Mouse (Mus musculus): Measurements from ENCODE around the gene Mrps5. TPM values are rescaled to one million over a fixed set of nuclear protein-coding genes. Genes with fewer than 3 reads are reported as not detected.

The Mrps5 gene
- total and polyA plus RNA-seq, 3 experiments: 144 to 210 (median 188) TPM

GRCm38 (mm10) chr2:127612288-127612687, 25.3 kb downstream of the Mrps5 start:
- no peaks in the 10 kb centered on the region for H3K27me3 ChIP-seq (replicated peaks)
- H3K36me3 ChIP-seq (replicated peaks in 1 of 2; ENCODE audit: control insufficient read depth in 1 of 2, insufficient read depth in 1 of 2, low read length in 1 of 2): peaks cover 0 to 8% of the 10 kb centered on the region in 2 experiments
- no peak overlapping the region for H3K4me3 ChIP-seq (replicated peaks in 1 of 3; ENCODE audit: low read depth in 2 of 3, low read length in 2 of 3, poor library complexity in 1 of 3)
- H3K9ac ChIP-seq (ENCODE audit: insufficient read depth, low read depth): no peak overlapping the region
- TF ChIP-seq JUND (conservative IDR thresholded peaks at IDR 0.05; ENCODE audit: low read depth, low read length) (no peak), TCF12 (IDR thresholded peaks at IDR 0.05; ENCODE audit: low read depth, low read length) (no peak), IRF4 (IDR thresholded peaks at IDR 0.05; ENCODE audit: low read depth, low read length) (no peak), USF2 (conservative IDR thresholded peaks at IDR 0.05; ENCODE audit: low read depth, low read length) (no peak), MYC (IDR thresholded peaks at IDR 0.05; ENCODE audit: low read depth, low read length) (no peak), UBTF (IDR thresholded peaks at IDR 0.05; ENCODE audit: low read depth, low read length) (no peak), BHLHE40 (IDR thresholded peaks at IDR 0.05; ENCODE audit: low read depth, low read length) (no peak), MAFK (IDR thresholded peaks at IDR 0.05; ENCODE audit: insufficient replicate concordance, low read length) (no peak), KAT2A (IDR thresholded peaks at IDR 0.05; ENCODE audit: insufficient replicate concordance, low read length) (no peak), TBP (conservative IDR thresholded peaks at IDR 0.05; ENCODE audit: low read depth, low read length) (no peak), NELFE (IDR thresholded peaks at IDR 0.05; ENCODE audit: low read depth, low read length) (no peak), GABPA (IDR thresholded peaks at IDR 0.05; ENCODE audit: insufficient replicate concordance, low read depth, low read length) (no peak)
- no peaks in the 10 kb centered on the region for H3K9me3 ChIP-seq (replicated peaks; ENCODE audit: low read length)
- H3K4me2 ChIP-seq (ENCODE audit: insufficient read depth, low read depth, poor library complexity, severe bottlenecking): no peak overlapping the region
- no peak for DNase-seq (ENCODE audit: extremely low read depth)
- H3K27ac ChIP-seq (ENCODE audit: insufficient read depth, low read depth): no peak overlapping the region
- no peaks in the 10 kb centered on the region for H3K79me2 ChIP-seq (replicated peaks; ENCODE audit: control insufficient read depth, extremely low read depth, insufficient read depth, poor library complexity, severe bottlenecking)
- 0 out of 4 replicates have a peak, but pooled peaks cover 0 to 4% of the 10 kb centered on the region in 2 experiments for H3K4me1 ChIP-seq (ENCODE audit: control insufficient read depth in 1 of 2, insufficient read depth in 2 of 2)
- dilution Hi-C loops (cut with MboI; ENCODE audit: extremely low pct_ligation_motif_present, extremely low pct_unique_long_range_greater_than_20kb, low sequenced_read_pairs) (no loop called here), in situ Hi-C loops (cut with MboI; ENCODE audit: low pct_ligation_motif_present, low pct_unique_long_range_greater_than_20kb, low sequenced_read_pairs) (loop anchor here (10.0 kb wide), 1 partner anchor 73 kb away; no protein-coding TSS in a partner anchor)

- Histone ChIP-seq H3K79me2 (replicated peaks; ENCODE audit: control insufficient read depth, extremely low read depth, insufficient read depth, poor library complexity, severe bottlenecking) (no peaks in the 10 kb centered on the region), H3K27ac (ENCODE audit: insufficient read depth, low read depth) (no peak overlapping the region), H3K4me2 (ENCODE audit: insufficient read depth, low read depth, poor library complexity, severe bottlenecking) (no peak overlapping the region), H3K9me3 (replicated peaks; ENCODE audit: low read length) (no peaks in the 10 kb centered on the region), H3K4me3 (replicated peaks in 1 of 3; ENCODE audit: low read depth in 2 of 3, low read length in 2 of 3, poor library complexity in 1 of 3) (no peak overlapping the region), H3K4me1 (ENCODE audit: control insufficient read depth in 1 of 2, insufficient read depth in 2 of 2) (peaks cover 0 to 6% of the 10 kb centered on the region in 2 experiments; a peak in 2 of 4 replicates), H3K9ac (ENCODE audit: insufficient read depth, low read depth) (no peak overlapping the region), H3K27me3 (replicated peaks) (no peaks in the 10 kb centered on the region), H3K36me3 (replicated peaks in 1 of 2; ENCODE audit: control insufficient read depth in 1 of 2, insufficient read depth in 1 of 2, low read length in 1 of 2) (no peaks in the 10 kb centered on the region)
- dilution Hi-C loops (cut with MboI; ENCODE audit: extremely low pct_ligation_motif_present, extremely low pct_unique_long_range_greater_than_20kb, low sequenced_read_pairs) (no loop called here), in situ Hi-C loops (cut with MboI; ENCODE audit: low pct_ligation_motif_present, low pct_unique_long_range_greater_than_20kb, low sequenced_read_pairs) (loop anchor here (10.0 kb wide), 1 partner anchor 65 kb away; no protein-coding TSS in a partner anchor)
- no peak for TF ChIP-seq E2F4 (IDR thresholded peaks at IDR 0.05; ENCODE audit: insufficient replicate concordance, low read depth, low read length)
- TF ChIP-seq CHD2 (IDR thresholded peaks at IDR 0.05; ENCODE audit: low read length): no peak
- no peak for TF ChIP-seq ZKSCAN1 (IDR thresholded peaks at IDR 0.05; ENCODE audit: borderline replicate concordance, low read depth, low read length)
- TF ChIP-seq MYC (IDR thresholded peaks at IDR 0.05; ENCODE audit: low read depth, low read length): no peak
- no peak for TF ChIP-seq IRF4 (IDR thresholded peaks at IDR 0.05; ENCODE audit: low read depth, low read length)
- TF ChIP-seq MAZ (IDR thresholded peaks at IDR 0.05; ENCODE audit: low read depth, low read length): no peak
- no peak for TF ChIP-seq POLR2A (IDR thresholded peaks at IDR 0.05; ENCODE audit: low read depth, low read length)
- TF ChIP-seq TCF12 (IDR thresholded peaks at IDR 0.05; ENCODE audit: low read depth, low read length): no peak
- TF ChIP-seq BHLHE40 (IDR thresholded peaks at IDR 0.05; ENCODE audit: low read depth, low read length): no peak
- no peak for TF ChIP-seq ETS1 (conservative IDR thresholded peaks at IDR 0.05; ENCODE audit: low read depth, low read length)
- TF ChIP-seq NELFE (IDR thresholded peaks at IDR 0.05; ENCODE audit: low read depth, low read length): no peak
- no peak for TF ChIP-seq USF2 (conservative IDR thresholded peaks at IDR 0.05; ENCODE audit: low read depth, low read length)
- DNase-seq (ENCODE audit: extremely low read depth): no peak
Observed at GRCm38 (mm10) chr2:127619311-127619710, 32.3 kb downstream of the Mrps5 start.
